Mouse (Mus musculus) ZHBTc4 (cell line): ENCODE measurements around the gene Mmrn2.

Source experiments
- DNase-seq: peaks from one replicate; pipeline ENCODE4 v3.0.0-alpha.2; 2011; ENCODE audit warnings: low read depth, low spot score

Gene Mmrn2

GRCm38 (mm10) chr14:34375415-34375904 lies at the start of gene Mmrn2:
Gene Mmrn2 (plus strand): TSS chr14:34375465.
- no peak for DNase-seq

- no peak for DNase-seq
Measured at GRCm38 (mm10) chr14:34326606-34327005, 48.7 kb upstream of the Mmrn2 start.

- no peak for DNase-seq
Measured at GRCm38 (mm10) chr14:34327618-34328017, 47.6 kb upstream of the Mmrn2 start.

GRCm38 (mm10) chr14:34330657-34331158 lies 44.6 kb upstream of the Mmrn2 start:
- no peak for DNase-seq

- no peak for DNase-seq
Measured at GRCm38 (mm10) chr14:34331886-34332285, 43.4 kb upstream of the Mmrn2 start.

- no peak for DNase-seq
Measured at GRCm38 (mm10) chr14:34332476-34332875, 42.8 kb upstream of the Mmrn2 start.

- DNase-seq = no peak
Measured at GRCm38 (mm10) chr14:34339446-34339845, 35.8 kb upstream of the Mmrn2 start.

- DNase-seq = no peak
Measured at GRCm38 (mm10) chr14:34341993-34342392, 33.3 kb upstream of the Mmrn2 start.

GRCm38 (mm10) chr14:34343078-34343477 lies 32.2 kb upstream of the Mmrn2 start:
- DNase-seq = no peak

- no peak for DNase-seq
Measured at GRCm38 (mm10) chr14:34344361-34344760, 30.9 kb upstream of the Mmrn2 start.

GRCm38 (mm10) chr14:34345771-34346566 lies 29.3 kb upstream of the Mmrn2 start:
- peak; percentile 44 for DNase-seq

GRCm38 (mm10) chr14:34347084-34347483 lies 28.2 kb upstream of the Mmrn2 start:
- DNase-seq = no peak

GRCm38 (mm10) chr14:34348301-34348700 lies 27.0 kb upstream of the Mmrn2 start:
- DNase-seq = no peak

GRCm38 (mm10) chr14:34349007-34349406 lies 26.3 kb upstream of the Mmrn2 start:
- peak; percentile 76 for DNase-seq

GRCm38 (mm10) chr14:34351660-34352059 lies 23.6 kb upstream of the Mmrn2 start:
- DNase-seq = no peak

- peak; percentile 63 for DNase-seq
Measured at GRCm38 (mm10) chr14:34352523-34352922, 22.7 kb upstream of the Mmrn2 start.

GRCm38 (mm10) chr14:34353326-34353725 lies 21.9 kb upstream of the Mmrn2 start:
- DNase-seq = no peak

- no peak for DNase-seq
Measured at GRCm38 (mm10) chr14:34354456-34354855, 20.8 kb upstream of the Mmrn2 start.

GRCm38 (mm10) chr14:34355301-34355700 lies 20.0 kb upstream of the Mmrn2 start, which contains the start of gene Fam25c:
Gene Fam25c (minus strand): TSS chr14:34355433.
- no peak for DNase-seq

- peak; percentile 31 for DNase-seq
Measured at GRCm38 (mm10) chr14:34357671-34358455, 17.4 kb upstream of the Mmrn2 start.

GRCm38 (mm10) chr14:34359676-34360244 lies 15.5 kb upstream of the Mmrn2 start:
- DNase-seq = peak; percentile 94

- no peak for DNase-seq
Measured at GRCm38 (mm10) chr14:34360251-34360650, 15.0 kb upstream of the Mmrn2 start.
